8 mouse cellular contexts compared by ENCODE assay signal in genomic region chr6:146643184-146643570, GRCm38 (mm10). TPM values are rescaled to one million over a fixed set of nuclear protein-coding genes. Genes with fewer than 3 reads are reported as not detected.
A peak's percentile ranks its signal among the peaks of the same experiment; 100 is the strongest.
DNase-seq lines count a peak whose midpoint lies in the region; ATAC-seq lines count a peak whose summit lies in the region.

No protein-coding gene starts in this region.

- H3K36me3 ChIP-seq in forebrain, embryonic 16.5 days (ENCODE audit: control insufficient read depth, insufficient read depth): no peaks in the 10 kb centered on the region
- no peaks in the 10 kb centered on the region for H3K36me3 ChIP-seq in midbrain, embryonic 16.5 days (ENCODE audit: control insufficient read depth, insufficient read depth, low read length)

- H3K4me2 ChIP-seq in forebrain, embryonic 16.5 days (ENCODE audit: low read length): peak overlapping the region; percentile 73
- H3K4me2 ChIP-seq in midbrain, embryonic 16.5 days (ENCODE audit: low read length): peak overlapping the region; percentile 84

- H3K9ac ChIP-seq in forebrain, embryonic 16.5 days (replicated peaks; ENCODE audit: low read depth, low read length): peak overlapping the region; percentile 84
- peak overlapping the region; percentile 84 for H3K9ac ChIP-seq in midbrain, embryonic 16.5 days (ENCODE audit: low read depth, low read length)

- H3K4me1 ChIP-seq in forebrain, embryonic 16.5 days (replicated peaks; ENCODE audit: control insufficient read depth, insufficient read depth, low read length): peaks cover 12% of the 10 kb centered on the region
- peaks cover 9% of the 10 kb centered on the region for H3K4me1 ChIP-seq in midbrain, embryonic 16.5 days (ENCODE audit: control insufficient read depth, insufficient read depth, low read length)

- H3K4me3 ChIP-seq in forebrain, embryonic 16.5 days (replicated peaks; ENCODE audit: low read length): peak overlapping the region; percentile 94
- peak overlapping the region; percentile 76 for H3K4me3 ChIP-seq in midbrain, embryonic 16.5 days (ENCODE audit: low read depth, low read length)

- ATAC-seq in forebrain, embryonic 16.5 days: no peak
- no peak for ATAC-seq in midbrain, embryonic 16.5 days
- ATAC-seq in activated CD4-positive, CD25-positive, alpha-beta regulatory T cell, adult 4 months: no peak

- H3K27me3 ChIP-seq in forebrain, embryonic 16.5 days (replicated peaks; ENCODE audit: control insufficient read depth, insufficient read depth, low read length): no peaks in the 10 kb centered on the region
- no peaks in the 10 kb centered on the region for H3K27me3 ChIP-seq in midbrain, embryonic 16.5 days (ENCODE audit: control insufficient read depth, insufficient read depth, low read depth, low read length)

- peak; percentile 39 for DNase-seq in adrenal gland, postnatal 14 days
- DNase-seq in adrenal gland, postnatal 4 days (ENCODE audit: low spot score in 2 of 2): no peak
- DNase-seq in NIH3T3 (ENCODE audit: low read depth): peak; percentile 71
- DNase-seq in kidney, postnatal 14 days: peak; percentile 22
- DNase-seq in gastrocnemius, postnatal 25 days: no peak

- WGBS in forebrain, embryonic 16.5 days: 45% methylated on average over 11 of the region's 11 CpGs
- 41% methylated on average over 11 of the region's 11 CpGs for WGBS in midbrain, embryonic 16.5 days

- no peaks in the 10 kb centered on the region for H3K9me3 ChIP-seq in forebrain, embryonic 16.5 days (ENCODE audit: control insufficient read depth, low read length)
- H3K9me3 ChIP-seq in midbrain, embryonic 16.5 days (replicated peaks; ENCODE audit: control insufficient read depth, low read length, poor library complexity, severe bottlenecking): no peaks in the 10 kb centered on the region

- H3K27ac ChIP-seq in forebrain, embryonic 16.5 days (ENCODE audit: low read length): no peak overlapping the region
- H3K27ac ChIP-seq in midbrain, embryonic 16.5 days (ENCODE audit: low read length): no peak overlapping the region

RNA-seq across cellular contexts. Expression of gene Tm7sf3, which starts 0.6 kb away (rescaled TPM):
- 38.3 and 40.4 TPM in 2 replicates for total RNA-seq in adrenal gland, postnatal 14 days (2021)
- 10 to 100 TPM; 59.8 to 66.3 TPM for total RNA-seq in adrenal gland, postnatal 4 days (2021)
- 35.2 and 36.3 TPM in 2 replicates for polyA plus RNA-seq in forebrain, embryonic 16.5 days (2015; fragmentation: Nextera tagmentation; extraction: Ambion mirVana)
- 31.7 and 32.7 TPM in 2 replicates for polyA plus RNA-seq in midbrain, embryonic 16.5 days (2015; fragmentation: Nextera tagmentation; extraction: Ambion mirVana)
- polyA plus RNA-seq in activated CD4-positive, CD25-positive, alpha-beta regulatory T cell, adult 4 months (2017; shearing (Covaris generic)): 1 to 10 TPM; 2.5 to 4.7 TPM
- 1 to 10 TPM; 7.3 to 9.5 TPM for total RNA-seq in gastrocnemius, postnatal 25 days (2021)

RNA-seq across cellular contexts. Expression of gene Med21, which starts 0.8 kb away (rescaled TPM):
- 63.7 and 66.8 TPM in 2 replicates for total RNA-seq in adrenal gland, postnatal 14 days (2021)
- 10 to 100 TPM; 60.3 to 69.7 TPM for total RNA-seq in adrenal gland, postnatal 4 days (2021)
- polyA plus RNA-seq in forebrain, embryonic 16.5 days (2015; fragmentation: Nextera tagmentation; extraction: Ambion mirVana): 109 and 111 TPM in 2 replicates
- polyA plus RNA-seq in midbrain, embryonic 16.5 days (2015; fragmentation: Nextera tagmentation; extraction: Ambion mirVana): 105 and 108 TPM in 2 replicates
- polyA plus RNA-seq in activated CD4-positive, CD25-positive, alpha-beta regulatory T cell, adult 4 months (2017; shearing (Covaris generic)): 10 to 100 TPM; 66.6 to 70.2 TPM
- total RNA-seq in gastrocnemius, postnatal 25 days (2021): 10 to 100 TPM; 37.6 to 37.7 TPM

Comparison
In these comparisons a context has a peak if more than half of its experiments do, and no peak if none do; other contexts are left out.
1. DNase-seq: peak in adrenal gland, postnatal 14 days (single experiment), NIH3T3 (single experiment) and kidney, postnatal 14 days (single experiment); none in adrenal gland, postnatal 4 days (0 of 2) and gastrocnemius, postnatal 25 days (single experiment).